Mouse (Mus musculus) MEL (cell line): ENCODE results near the gene Cpne2.

ENCODE experiments used
- CTCF ChIP-seq, 3 experiments: IDR thresholded peaks in 2 of 3; conservative IDR thresholded peaks in 1 of 3; 2 replicates each; pipeline ENCODE4 v1.5.1; 2011 to 2012; ENCODE audit warnings: low read length in 3 of 3, low read depth in 2 of 3, mild to moderate bottlenecking in 2 of 3, improper control_type of control experiment in 1 of 3, inconsistent platforms in 1 of 3, mixed read lengths in 1 of 3, moderate library complexity in 1 of 3; ENCODE audit not compliant: control insufficient read depth in 1 of 3, insufficient read depth in 1 of 3, poor library complexity in 1 of 3, severe bottlenecking in 1 of 3
- EP300 ChIP-seq, 2 experiments: IDR thresholded peaks; 2 replicates each; pipeline ENCODE4 v1.6.1; 2011; ENCODE audit warnings: improper control_type of control experiment in 2 of 2, low read length in 2 of 2, low read depth in 1 of 2, mild to moderate bottlenecking in 1 of 2
- GABPA ChIP-seq: IDR thresholded peaks from 2 replicates; pipeline ENCODE4 v1.6.1; 2012; ENCODE audit warnings: low read depth, mild to moderate bottlenecking, inconsistent platforms, low read length, improper control_type of control experiment, moderate library complexity
- GATA1 ChIP-seq: IDR thresholded peaks from 2 replicates; pipeline ENCODE4 v1.6.1; 2011; ENCODE audit warnings: low read depth, low read length, improper control_type of control experiment
- MAFK ChIP-seq: IDR thresholded peaks from 2 replicates; pipeline ENCODE4 v1.6.1; 2011; ENCODE audit warnings: low read depth, mild to moderate bottlenecking, low read length, improper control_type of control experiment, borderline replicate concordance
- NRF1 ChIP-seq: IDR thresholded peaks from 2 replicates; pipeline ENCODE4 v1.6.1; 2014; ENCODE audit warnings: low read depth, mild to moderate bottlenecking, inconsistent platforms, low read length, improper control_type of control experiment, moderate library complexity; ENCODE audit not compliant: poor library complexity, insufficient read depth, severe bottlenecking
- POLR2A ChIP-seq, 2 experiments: IDR thresholded peaks; 2 replicates each; pipeline ENCODE4 v1.6.1; 2011 to 2012; ENCODE audit warnings: low read length in 2 of 2, mild to moderate bottlenecking in 2 of 2, control low read depth in 1 of 2, improper control_type of control experiment in 1 of 2, low read depth in 1 of 2, moderate library complexity in 1 of 2; ENCODE audit not compliant: control insufficient read depth in 1 of 2, insufficient read depth in 1 of 2, poor library complexity in 1 of 2
- RCOR1 ChIP-seq: IDR thresholded peaks from 2 replicates; pipeline ENCODE4 v1.6.1; 2012; ENCODE audit warnings: low read depth, mild to moderate bottlenecking, inconsistent platforms, low read length, improper control_type of control experiment
- SMC3 ChIP-seq: IDR thresholded peaks from 2 replicates; pipeline ENCODE4 v1.6.1; 2011; ENCODE audit warnings: low read depth, low read length, improper control_type of control experiment
- USF1 ChIP-seq: IDR thresholded peaks from 2 replicates; pipeline ENCODE4 v1.6.1; 2014; ENCODE audit warnings: low read depth, mild to moderate bottlenecking, inconsistent platforms, low read length, improper control_type of control experiment, moderate library complexity

DNA sequence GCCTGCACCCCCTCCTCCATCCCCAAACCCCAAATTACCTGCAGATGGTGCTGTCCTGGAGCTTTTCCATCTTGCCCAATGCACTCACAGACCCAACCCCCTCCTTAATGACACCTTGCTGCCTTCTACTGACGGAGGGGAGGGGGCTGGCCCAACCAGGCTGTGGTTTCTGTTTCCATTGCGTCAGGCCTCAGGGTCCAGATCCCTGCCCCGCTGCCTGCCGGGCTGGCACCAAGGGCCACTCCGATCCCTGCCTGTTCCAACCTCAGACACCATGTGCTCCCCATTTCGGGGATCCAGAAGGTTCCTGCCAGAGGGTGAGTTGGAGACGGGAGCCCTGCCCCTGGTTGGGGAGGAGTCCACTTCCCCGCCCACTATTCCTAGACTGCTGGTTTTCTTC, 11.2 kb downstream of the Cpne2 start:
- TF ChIP-seq MAFK (no peak), NRF1 (no peak), EP300 (IDR thresholded peaks at IDR 0.05; ENCODE audit: low read depth in 1 of 2, low read length in 2 of 2) (no peak), USF1 (no peak), RCOR1 (no peak), CTCF (IDR thresholded peaks at IDR 0.05 in 2 of 3, conservative IDR thresholded peaks at IDR 0.05 in 1 of 3; ENCODE audit: control insufficient read depth in 1 of 3, insufficient read depth in 1 of 3, low read depth in 2 of 3, low read length in 3 of 3, poor library complexity in 1 of 3, severe bottlenecking in 1 of 3) (no peak), POLR2A (IDR thresholded peaks at IDR 0.05; ENCODE audit: control insufficient read depth in 1 of 2, insufficient read depth in 1 of 2, low read depth in 1 of 2, low read length in 2 of 2, poor library complexity in 1 of 2) (no peak), GABPA (no peak), SMC3 (no peak), GATA1 (no peak)
